Mouse (Mus musculus): ENCODE measurements around the gene Slc39a1. TPM values are rescaled to one million over a fixed set of nuclear protein-coding genes. Genes with fewer than 3 reads are reported as not detected.
A peak's percentile ranks its signal among the peaks of the same experiment; 100 is the strongest.

Gene Slc39a1
- polyA plus RNA-seq, 1 experiment from 2014 or later: 122 TPM

GRCm38 (mm10) chr3:90255784-90256353 lies 7.9 kb downstream of the Slc39a1 start:
- H3K4me3 ChIP-seq: no peak overlapping the region
- H3K9ac ChIP-seq: no peak overlapping the region
- ATAC-seq (ENCODE audit: insufficient number of reproducible peaks, low FRiP score, low TSS enrichment, low read depth): no peak
- no peaks in the 10 kb centered on the region for H3K27me3 ChIP-seq
- H3K27ac ChIP-seq: no peak overlapping the region
- 89% methylated on average over 14 of the region's 14 CpGs for WGBS
- peaks cover 11% of the 10 kb centered on the region for H3K4me1 ChIP-seq
- peaks cover 53% of the 10 kb centered on the region for H3K36me3 ChIP-seq
- H3K9me3 ChIP-seq: no peaks in the 10 kb centered on the region
- H3K4me2 ChIP-seq: no peak overlapping the region

GRCm38 (mm10) chr3:90256731-90257530 lies 9.0 kb downstream of the Slc39a1 start:
- peaks cover 11% of the 10 kb centered on the region for H3K4me1 ChIP-seq
- 90% methylated on average over 19 of the region's 19 CpGs for WGBS
- no peak for ATAC-seq (ENCODE audit: insufficient number of reproducible peaks, low FRiP score, low TSS enrichment, low read depth)
- peaks cover 55% of the 10 kb centered on the region for H3K36me3 ChIP-seq
- no peaks in the 10 kb centered on the region for H3K27me3 ChIP-seq
- no peak overlapping the region for H3K9ac ChIP-seq
- H3K4me2 ChIP-seq: no peak overlapping the region
- H3K4me3 ChIP-seq: no peak overlapping the region
- no peak overlapping the region for H3K27ac ChIP-seq
- H3K9me3 ChIP-seq: no peaks in the 10 kb centered on the region

GRCm38 (mm10) chr3:90258521-90258920 lies 10.5 kb downstream of the Slc39a1 start:
- Histone ChIP-seq H3K27me3 (no peaks in the 10 kb centered on the region), H3K9me3 (no peaks in the 10 kb centered on the region), H3K4me2 (no peak overlapping the region), H3K27ac (no peak overlapping the region), H3K4me1 (peaks cover 11% of the 10 kb centered on the region), H3K4me3 (no peak overlapping the region), H3K9ac (no peak overlapping the region), H3K36me3 (peaks cover 70% of the 10 kb centered on the region)
- no peak for ATAC-seq (ENCODE audit: insufficient number of reproducible peaks, low FRiP score, low TSS enrichment, low read depth)
- 93% methylated on average over 4 of the region's 4 CpGs for WGBS

GRCm38 (mm10) chr3:90263121-90263771 lies 15.3 kb downstream of the Slc39a1 start:
- H3K36me3 ChIP-seq: peaks cover 71% of the 10 kb centered on the region
- H3K9me3 ChIP-seq: no peaks in the 10 kb centered on the region
- H3K27ac ChIP-seq: no peak overlapping the region
- H3K4me2 ChIP-seq: no peak overlapping the region
- no peak overlapping the region for H3K9ac ChIP-seq
- H3K4me1 ChIP-seq: peaks cover 16% of the 10 kb centered on the region
- no peak overlapping the region for H3K4me3 ChIP-seq
- no peaks in the 10 kb centered on the region for H3K27me3 ChIP-seq
- 93% methylated on average over 5 of the region's 5 CpGs for WGBS
- ATAC-seq (ENCODE audit: insufficient number of reproducible peaks, low FRiP score, low TSS enrichment, low read depth): no peak

GRCm38 (mm10) chr3:90264687-90265033 lies 16.7 kb downstream of the Slc39a1 start:
- peak overlapping the region; percentile 96 for H3K27ac ChIP-seq
- no peaks in the 10 kb centered on the region for H3K9me3 ChIP-seq
- H3K36me3 ChIP-seq: peaks cover 63% of the 10 kb centered on the region
- peak overlapping the region; percentile 76; the same call in 1 of the 2 replicates for H3K9ac ChIP-seq
- no peaks in the 10 kb centered on the region for H3K27me3 ChIP-seq
- peak overlapping the region; percentile 80 for H3K4me3 ChIP-seq
- WGBS: 33% methylated on average over 10 of the region's 10 CpGs
- no peak for ATAC-seq (ENCODE audit: insufficient number of reproducible peaks, low FRiP score, low TSS enrichment, low read depth)
- H3K4me1 ChIP-seq: peaks cover 16% of the 10 kb centered on the region
- H3K4me2 ChIP-seq: peak overlapping the region; percentile 73

GRCm38 (mm10) chr3:90265034-90265931 lies 17.3 kb downstream of the Slc39a1 start, which contains the start of gene Dennd4b:
Dennd4b (plus strand) TSS chr3:90265185.
- Histone ChIP-seq H3K4me1 (peaks cover 16% of the 10 kb centered on the region), H3K27ac (peak within 1 kb of the TSS; percentile 96), H3K27me3 (no peaks in the 10 kb centered on the region), H3K9ac (peak within 1 kb of the TSS; percentile 76), H3K4me3 (peak within 1 kb of the TSS; percentile 80), H3K9me3 (no peaks in the 10 kb centered on the region), H3K36me3 (peaks cover 60% of the 10 kb centered on the region), H3K4me2 (peak within 1 kb of the TSS; percentile 73)
- peak; percentile 87 for ATAC-seq (ENCODE audit: insufficient number of reproducible peaks, low FRiP score, low TSS enrichment, low read depth)
- under 1% methylated on average over 83 of the region's 87 CpGs for WGBS

- Histone ChIP-seq H3K4me1 (peaks cover 16% of the 10 kb centered on the region), H3K36me3 (peaks cover 60% of the 10 kb centered on the region)
These were observed 18.2 kb downstream of the Slc39a1 start for GRCm38 (mm10) chr3:90265932-90266741.

GRCm38 (mm10) chr3:90266901-90267775 lies 19.2 kb downstream of the Slc39a1 start:
- WGBS: 88% methylated on average over 20 of the region's 20 CpGs
- ATAC-seq (ENCODE audit: insufficient number of reproducible peaks, low FRiP score, low TSS enrichment, low read depth): no peak
- H3K27ac ChIP-seq: no peak overlapping the region
- no peak overlapping the region for H3K4me3 ChIP-seq
- H3K36me3 ChIP-seq: peaks cover 58% of the 10 kb centered on the region
- H3K4me2 ChIP-seq: no peak overlapping the region
- no peak overlapping the region for H3K9ac ChIP-seq
- no peaks in the 10 kb centered on the region for H3K9me3 ChIP-seq
- H3K27me3 ChIP-seq: no peaks in the 10 kb centered on the region
- peaks cover 16% of the 10 kb centered on the region for H3K4me1 ChIP-seq

More at GRCm38 (mm10) chr3:90265932-90266741, 18.2 kb downstream of the Slc39a1 start:
- Histone ChIP-seq H3K4me3 (peak overlapping the region; percentile 80), H3K27ac (peak overlapping the region; percentile 96), H3K9me3 (no peaks in the 10 kb centered on the region), H3K4me2 (peak overlapping the region; percentile 73), H3K9ac (peak overlapping the region; percentile 76), H3K27me3 (no peaks in the 10 kb centered on the region)
- 30% methylated on average over 16 of the region's 16 CpGs for WGBS
- ATAC-seq (ENCODE audit: insufficient number of reproducible peaks, low FRiP score, low TSS enrichment, low read depth): 0 out of 2 replicates have a peak, but pooled peaks have one; percentile 26

- Histone ChIP-seq H3K27ac (no peak overlapping the region), H3K9me3 (no peaks in the 10 kb centered on the region), H3K4me2 (no peak overlapping the region), H3K36me3 (peaks cover 58% of the 10 kb centered on the region), H3K9ac (no peak overlapping the region), H3K4me3 (no peak overlapping the region), H3K27me3 (no peaks in the 10 kb centered on the region), H3K4me1 (peaks cover 16% of the 10 kb centered on the region)
- 97% methylated on average over 11 of the region's 11 CpGs for WGBS
- no peak for ATAC-seq (ENCODE audit: insufficient number of reproducible peaks, low FRiP score, low TSS enrichment, low read depth)
These were observed 20.2 kb downstream of the Slc39a1 start for GRCm38 (mm10) chr3:90268190-90268589.

- Histone ChIP-seq H3K36me3 (peaks cover 57% of the 10 kb centered on the region), H3K27me3 (no peaks in the 10 kb centered on the region), H3K9me3 (no peaks in the 10 kb centered on the region), H3K4me1 (peaks cover 16% of the 10 kb centered on the region), H3K4me2 (no peak overlapping the region), H3K27ac (no peak overlapping the region), H3K4me3 (no peak overlapping the region), H3K9ac (no peak overlapping the region)
- 88% methylated on average over 16 of the region's 16 CpGs for WGBS
- ATAC-seq (ENCODE audit: insufficient number of reproducible peaks, low FRiP score, low TSS enrichment, low read depth): no peak
These were observed 21.0 kb downstream of the Slc39a1 start for GRCm38 (mm10) chr3:90268971-90269370.
